Comparison of ENCODE assay signal across 24 mouse cellular contexts in the genomic region with DNA sequence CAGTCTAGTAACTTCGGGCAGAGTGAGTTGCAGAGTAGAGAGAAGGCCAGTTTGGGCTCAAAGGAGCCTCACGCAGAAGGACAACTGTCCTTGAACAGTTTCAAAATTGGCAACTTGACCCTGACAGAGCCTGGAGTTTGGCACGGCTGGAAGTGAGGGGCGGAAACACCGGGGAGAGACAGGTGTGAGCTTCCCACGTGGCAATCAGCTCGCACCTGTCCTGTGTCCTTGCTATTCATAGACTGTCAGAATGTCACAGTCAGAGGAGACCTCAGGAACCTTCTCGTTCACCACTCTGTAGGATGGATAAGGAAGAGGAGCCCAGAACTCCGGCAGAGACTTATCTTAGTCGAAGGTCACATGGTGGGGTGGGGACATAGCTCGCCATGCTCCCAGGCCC. TPM values are rescaled to one million over a fixed set of nuclear protein-coding genes. Genes with fewer than 3 reads are reported as not detected.
A peak's percentile ranks its signal among the peaks of the same experiment; 100 is the strongest.
DNase-seq lines count a peak whose midpoint lies in the region; ATAC-seq and TF ChIP-seq lines count a peak whose summit lies in the region.
"Had no signal": no experiment of that assay in that cellular context is flagged by ENCODE, and none has a peak within 500 bp of the region (broad histone marks: within the 10 kb centered on the region; RNA-seq: fewer than 3 reads in every experiment).

No protein-coding gene starts in this region.

- ATAC-seq in lung, embryonic 14.5 days (ENCODE audit: insufficient read depth): no peak
- no peak for ATAC-seq in liver, embryonic 12.5 days
- ATAC-seq: forebrain, embryonic 13.5 days; hindbrain, embryonic 16.5 days; midbrain, embryonic 15.5 days had no signal

- peak overlapping the region; percentile 20; the same call in 1 of the 2 replicates for H3K27ac ChIP-seq in lung, embryonic 14.5 days (ENCODE audit: low read depth)
- H3K27ac ChIP-seq in liver, embryonic 12.5 days: no peak overlapping the region
- H3K27ac ChIP-seq: forebrain, embryonic 13.5 days; hindbrain, embryonic 10.5 days; kidney, embryonic 15.5 days; liver, embryonic 13.5 days; macrophage; midbrain, embryonic 15.5 days; neural tube, embryonic 13.5 days had no signal

- H3K36me3 ChIP-seq in lung, embryonic 14.5 days (ENCODE audit: insufficient read depth): no peaks in the 10 kb centered on the region
- H3K36me3 ChIP-seq in liver, embryonic 12.5 days: no peaks in the 10 kb centered on the region
- H3K36me3 ChIP-seq: heart, embryonic 12.5 days; hindbrain, embryonic 10.5 days; kidney, embryonic 15.5 days; limb, embryonic 12.5 days; liver, embryonic 13.5 days; lung, embryonic 15.5 days; midbrain, embryonic 15.5 days; neural tube, embryonic 13.5 days had no signal

- H3K9ac ChIP-seq in lung, embryonic 14.5 days: no peak overlapping the region
- no peak overlapping the region for H3K9ac ChIP-seq in liver, embryonic 12.5 days
- H3K9ac ChIP-seq: forebrain, embryonic 13.5 days; heart, embryonic 12.5 days; kidney, embryonic 15.5 days; limb, embryonic 12.5 days; liver, embryonic 13.5 days; lung, embryonic 15.5 days; midbrain, embryonic 15.5 days; neural tube, embryonic 13.5 days had no signal

- no peak overlapping the region for H3K4me3 ChIP-seq in lung, embryonic 14.5 days (ENCODE audit: low read depth, low read length)
- no peak overlapping the region for H3K4me3 ChIP-seq in lung, adult 2 months (replicated peaks; ENCODE audit: extremely low read depth, low read depth, low read length)
- H3K4me3 ChIP-seq in liver, embryonic 12.5 days: no peak overlapping the region
- H3K4me3 ChIP-seq: forebrain, embryonic 13.5 days; heart, embryonic 12.5 days; hindbrain, embryonic 10.5 days; kidney, embryonic 15.5 days; limb, embryonic 12.5 days; liver, embryonic 13.5 days; lung, embryonic 15.5 days; midbrain, embryonic 15.5 days; neural tube, embryonic 13.5 days had no signal

- no peaks in the 10 kb centered on the region for H3K4me1 ChIP-seq in lung, embryonic 14.5 days (ENCODE audit: insufficient read depth)
- H3K4me1 ChIP-seq in lung, adult 2 months (ENCODE audit: control insufficient read depth, insufficient read depth, low read length): no peaks in the 10 kb centered on the region
- H3K4me1 ChIP-seq in liver, embryonic 12.5 days: no peaks in the 10 kb centered on the region
- H3K4me1 ChIP-seq: forebrain, embryonic 13.5 days; hindbrain, embryonic 10.5 days; kidney, embryonic 15.5 days; liver, embryonic 13.5 days; midbrain, embryonic 15.5 days; neural tube, embryonic 13.5 days had no signal

- TF ChIP-seq CTCF in lung, embryonic 14.5 days (IDR thresholded peaks at IDR 0.05; ENCODE audit: low read depth): no peak
- no peak for TF ChIP-seq CTCF in lung, adult 2 months (IDR thresholded peaks at IDR 0.05; ENCODE audit: insufficient read depth, low read length)

- H3K4me2 ChIP-seq in lung, embryonic 14.5 days: no peak overlapping the region
- no peak overlapping the region for H3K4me2 ChIP-seq in liver, embryonic 12.5 days
- H3K4me2 ChIP-seq: forebrain, embryonic 13.5 days; heart, embryonic 12.5 days; kidney, embryonic 15.5 days; limb, embryonic 12.5 days; liver, embryonic 13.5 days; lung, embryonic 15.5 days; midbrain, embryonic 15.5 days; neural tube, embryonic 13.5 days had no signal

- no peak for TF ChIP-seq POLR2A in lung, adult 2 months (IDR thresholded peaks at IDR 0.05; ENCODE audit: borderline replicate concordance, extremely low read depth, low read depth, low read length)

- no peaks in the 10 kb centered on the region for H3K9me3 ChIP-seq in lung, embryonic 14.5 days (ENCODE audit: low read depth, low read length)
- no peaks in the 10 kb centered on the region for H3K9me3 ChIP-seq in liver, embryonic 12.5 days (replicated peaks)
- H3K9me3 ChIP-seq: forebrain, embryonic 13.5 days; heart, embryonic 12.5 days; hindbrain, embryonic 10.5 days; kidney, embryonic 15.5 days; limb, embryonic 12.5 days; liver, embryonic 13.5 days; lung, embryonic 15.5 days; midbrain, embryonic 15.5 days; neural tube, embryonic 13.5 days had no signal

- H3K27me3 ChIP-seq in lung, embryonic 14.5 days (ENCODE audit: insufficient read depth, low read length): no peaks in the 10 kb centered on the region
- H3K27me3 ChIP-seq in liver, embryonic 12.5 days (replicated peaks): no peaks in the 10 kb centered on the region
- H3K27me3 ChIP-seq: forebrain, embryonic 13.5 days; heart, embryonic 12.5 days; kidney, embryonic 15.5 days; limb, embryonic 12.5 days; liver, embryonic 13.5 days; lung, embryonic 15.5 days; midbrain, embryonic 15.5 days; neural tube, embryonic 13.5 days had no signal

- peak; percentile 44 to 80 for DNase-seq in adrenal gland, adult (ENCODE audit: inconsistent age in 2 of 2, low spot score in 1 of 2)
- no peak for DNase-seq in adrenal gland, adult 18-20 months (ENCODE audit: low spot score in 2 of 2)
- peak; percentile 15 to 22 for DNase-seq in heart, adult 18-20 months
- no peak for DNase-seq in heart, postnatal 25 days (ENCODE audit: low spot score)
- no peak for DNase-seq in lung, embryonic 14.5 days
- no peak for DNase-seq in lung, adult 2 months
- peak; percentile 32 for DNase-seq in A20 (ENCODE audit: low read depth, low spot score)
- DNase-seq: cerebellum, adult 11 months; cerebellum, postnatal 14 days; kidney, adult 11 months; kidney, postnatal 36 days; layer of hippocampus, postnatal 36 days; liver, embryonic 13.5 days had no signal

- WGBS in lung, embryonic 14.5 days: 63% methylated on average over 11 of the region's 11 CpGs
- WGBS in lung, adult 2 months: 67% methylated on average over 11 of the region's 11 CpGs
- WGBS in liver, embryonic 12.5 days (ENCODE audit: insufficient replicate concordance): 60% methylated on average over 11 of the region's 11 CpGs

- intact Hi-C loops in heart, postnatal 25 days (cut with DNase I): no loop called here

RNA-seq across cellular contexts. Expression of gene Etv5, which starts 29.9 kb away (rescaled TPM):
- 10 to 100 TPM; 18.2 to 26.9 TPM for total RNA-seq in adrenal gland, adult 18-20 months (2021)
- total RNA-seq in heart, adult 18-20 months (2021): 1 to 10 TPM; 6.9 to 7.5 TPM
- total RNA-seq in heart, postnatal 25 days (2021): 10 to 100 TPM; 12.3 to 12.6 TPM
- 222 and 242 TPM in 2 replicates for polyA plus RNA-seq in lung, embryonic 14.5 days (2014; fragmentation: Nextera tagmentation; extraction: Ambion mirVana)
- polyA plus RNA-seq in lung, adult 2 months (2012; rRNA removed): 88.0 and 92.8 TPM in 2 replicates
- polyA plus RNA-seq in liver, embryonic 12.5 days (2016; fragmentation: Nextera tagmentation; extraction: Ambion mirVana): 7.4 and 8.0 TPM in 2 replicates

Comparison
In these comparisons a context has a peak if more than half of its experiments do, and no peak if none do; other contexts are left out.
1. DNase-seq: peak in adrenal gland, adult (2 of 2), heart, adult 18-20 months (2 of 2) and A20 (single experiment); none in adrenal gland, adult 18-20 months (0 of 2), heart, postnatal 25 days (single experiment), lung, embryonic 14.5 days (single experiment) and lung, adult 2 months (single experiment).